Mouse (Mus musculus) midbrain, postnatal 0 days (tissue): ENCODE data around the gene Hnrnpab. TPM values are rescaled to one million over a fixed set of nuclear protein-coding genes. Genes with fewer than 3 reads are reported as not detected.
A peak's percentile ranks its signal among the peaks of the same experiment; 100 is the strongest.

Experiments
- ATAC-seq: fragments of 200-750 bp; cut with Nextera tagmentation; 2 replicates; pipeline ENCODE4 v1.8.0; 2017; ENCODE audit warnings: moderate number of reproducible peaks, mild to moderate bottlenecking, moderate TSS enrichment, moderate library complexity; ENCODE audit not compliant: low FRiP score
- DNase-seq: peaks from one replicate; pipeline ENCODE4 v3.0.0-alpha.2; 2015; ENCODE audit warnings: low spot score
- H3K27ac ChIP-seq: fragments of 300-500 bp; sonication (generic); 2 replicates; pipeline ENCODE4 v1.5.1; 2014; ENCODE audit warnings: low read depth, mild to moderate bottlenecking, low read length, mixed read lengths
- H3K27me3 ChIP-seq: fragments of 300-500 bp; sonication (generic); 2 replicates; pipeline ENCODE4 v1.6.1; 2014; ENCODE audit warnings: low read length, control low read depth, mixed read lengths; ENCODE audit not compliant: insufficient read depth
- H3K36me3 ChIP-seq: fragments of 300-500 bp; sonication (generic); 2 replicates; pipeline ENCODE4 v1.6.1; 2014; ENCODE audit warnings: low read length, control low read depth, mixed read lengths; ENCODE audit not compliant: insufficient read depth
- H3K4me1 ChIP-seq: fragments of 300-500 bp; sonication (generic); 2 replicates; pipeline ENCODE4 v1.6.1; 2014; ENCODE audit warnings: mild to moderate bottlenecking, control low read depth, antibody characterized with exemption, low read length, mixed read lengths; ENCODE audit not compliant: insufficient read depth
- H3K4me2 ChIP-seq: fragments of 300-500 bp; sonication (generic); 2 replicates; pipeline ENCODE4 v1.6.1; 2014; ENCODE audit warnings: low read depth, mild to moderate bottlenecking, low read length, mixed read lengths; ENCODE audit not compliant: poor library complexity, severe bottlenecking
- H3K4me3 ChIP-seq: fragments of 300-500 bp; sonication (generic); 2 replicates; pipeline ENCODE4 v1.5.1; 2014; ENCODE audit warnings: low read depth, mild to moderate bottlenecking, low read length, moderate library complexity
- H3K9ac ChIP-seq: fragments of 300-500 bp; sonication (generic); replicated peaks from 2 replicates; pipeline ENCODE4 v1.6.1; 2014; ENCODE audit warnings: mild to moderate bottlenecking, low read length, moderate library complexity, mixed read lengths; ENCODE audit not compliant: poor library complexity, severe bottlenecking
- H3K9me3 ChIP-seq: fragments of 300-500 bp; sonication (generic); 2 replicates; pipeline ENCODE4 v1.6.1; 2016; ENCODE audit warnings: low read length, control low read depth
- CTCF ChIP-seq: IDR thresholded peaks from 2 replicates; pipeline ENCODE4 v1.5.1; 2016; ENCODE audit warnings: antibody characterized with exemption, mild to moderate bottlenecking
- WGBS: fragments of 180-500 bp; shearing (Covaris S2); extraction: QIAGEN DNeasy Blood & Tissue Kit; methylation state at CpG from one replicate; pipeline ENCODE4 v1.1.7; 2014; 5-methylcytosine and 5-hydroxymethylcytosine counted together
- polyA plus RNA-seq: library from polyadenylated mRNA; unstranded; fragments of >200 nt; fragmentation: Nextera tagmentation; extraction: Ambion mirVana; gene quantifications from 2 replicates; pipeline ENCODE4 v1.2.1, GENCODE M21; 2015
- total RNA-seq: library from RNA; depleted of rRNA; stranded (reverse); fragments of >200 nt; gene quantifications from 2 replicates; pipeline ENCODE4 v1.2.3, GENCODE M21; 2014; rRNA removed

Hnrnpab gene
- total RNA-seq, result 239 and 245 TPM in 2 replicates
- 191 and 220 TPM in 2 replicates for polyA plus RNA-seq

DNA sequence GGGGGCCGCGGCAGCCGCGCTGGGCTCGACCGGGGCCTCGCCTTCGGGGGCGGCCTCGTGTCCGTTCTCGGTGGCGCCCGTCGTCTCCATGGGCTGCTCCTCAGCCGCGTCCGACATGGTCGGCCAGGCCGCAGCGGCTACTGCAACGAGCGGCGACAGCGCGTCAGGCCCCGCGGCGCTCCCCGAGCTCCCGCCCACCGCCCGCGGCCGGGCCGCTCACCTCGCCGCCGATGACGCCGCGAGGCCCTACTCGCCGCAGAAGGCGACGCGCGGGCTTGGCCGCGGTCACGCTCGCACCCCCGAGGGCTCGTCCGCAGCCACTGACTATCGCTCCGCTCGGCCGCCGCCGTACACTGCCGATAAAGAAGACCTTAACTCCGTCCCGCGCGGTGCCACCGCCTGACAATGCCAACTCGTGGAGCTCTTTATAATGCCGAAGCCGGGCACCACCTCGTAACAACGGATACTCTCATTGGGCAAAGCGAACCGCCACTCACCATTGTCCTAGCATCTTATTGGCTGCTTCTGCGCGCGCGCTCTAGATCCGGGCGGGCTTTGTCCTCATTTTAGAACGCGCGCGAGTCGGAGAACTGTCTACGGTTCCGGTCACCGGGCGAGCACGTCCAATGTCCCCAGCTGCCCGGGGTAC is at the start of gene Hnrnpab:
TSS of gene Hnrnpab (minus strand) at position 401 of the 649 bp plus-strand sequence.
- H3K9ac ChIP-seq, result peak within 1 kb of the TSS; percentile 98
- under 1% methylated on average over 56 of the region's 91 CpGs for WGBS
- peak within 1 kb of the TSS; percentile 94 for H3K27ac ChIP-seq
- peak; percentile 99 for DNase-seq
- H3K4me3 ChIP-seq, result peak within 1 kb of the TSS; percentile 96
- peak; percentile 95 for ATAC-seq
- H3K36me3 ChIP-seq, result peaks cover 25% of the 10 kb centered on the region
- H3K9me3 ChIP-seq, result no peaks in the 10 kb centered on the region
- TF ChIP-seq CTCF, result no peak
- H3K4me1 ChIP-seq, result 0 out of 2 replicates have a peak, but pooled peaks cover 4% of the 10 kb centered on the region
- H3K27me3 ChIP-seq, result no peaks in the 10 kb centered on the region
- H3K4me2 ChIP-seq, result peak within 1 kb of the TSS; percentile 77

DNA sequence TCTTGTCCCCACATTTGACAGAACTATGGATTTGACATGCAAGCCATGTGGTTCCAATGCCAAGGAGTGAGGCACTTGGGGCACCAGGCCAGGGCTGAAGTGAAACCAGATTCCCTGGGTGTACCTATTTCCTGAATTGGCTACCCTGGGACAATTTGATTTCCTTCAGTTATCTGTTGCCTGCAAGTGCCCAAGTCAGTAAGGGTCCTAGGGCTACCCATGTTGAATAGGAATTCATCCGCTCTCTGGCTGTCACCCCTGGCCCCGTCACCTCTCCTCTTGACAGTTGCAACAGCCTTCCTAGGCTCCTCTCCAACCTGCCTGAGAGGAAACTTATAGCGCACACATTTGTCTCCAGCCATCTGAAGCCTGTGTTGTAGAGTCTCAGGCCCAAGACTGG is 48.2 kb upstream of the Hnrnpab start:
- 98% methylated on average over 3 of the region's 3 CpGs for WGBS
- H3K27me3 ChIP-seq, result no peaks in the 10 kb centered on the region; the same call in 1 of the 2 replicates
- no peak overlapping the region for H3K4me2 ChIP-seq
- peaks cover 2% of the 10 kb centered on the region; the same call in 1 of the 2 replicates for H3K4me1 ChIP-seq
- H3K27ac ChIP-seq, result no peak overlapping the region
- no peak for ATAC-seq
- H3K36me3 ChIP-seq, result no peaks in the 10 kb centered on the region
- no peak overlapping the region for H3K4me3 ChIP-seq
- DNase-seq, result no peak
- H3K9ac ChIP-seq, result no peak overlapping the region
- TF ChIP-seq CTCF, result no peak
- H3K9me3 ChIP-seq, result no peaks in the 10 kb centered on the region

DNA sequence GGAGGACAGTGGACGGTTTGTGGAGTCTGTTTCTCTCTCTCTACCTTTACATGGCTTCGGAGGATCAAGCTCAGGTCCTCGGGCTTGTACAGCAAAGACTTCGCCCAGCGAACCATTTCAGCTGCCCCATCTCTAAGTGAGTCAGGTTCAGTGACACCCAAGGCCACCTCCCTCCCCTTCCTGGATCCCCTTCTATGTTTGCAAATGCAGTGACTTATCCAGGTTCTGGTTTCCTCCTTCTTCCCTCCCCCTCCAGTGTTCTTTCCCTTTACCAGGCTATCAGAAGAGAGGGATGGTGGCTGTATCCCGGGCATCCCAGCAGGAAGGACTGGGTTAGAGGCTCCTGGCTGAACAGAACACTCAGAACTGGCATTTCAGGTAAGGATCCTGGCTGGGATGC is 47.1 kb upstream of the Hnrnpab start:
- no peak for ATAC-seq
- Histone ChIP-seq H3K27ac (no peak overlapping the region), H3K36me3 (no peaks in the 10 kb centered on the region), H3K27me3 (no peaks in the 10 kb centered on the region; the same call in 1 of the 2 replicates), H3K4me1 (peaks cover 6% of the 10 kb centered on the region; the same call in 1 of the 2 replicates), H3K4me2 (no peak overlapping the region), H3K9ac (no peak overlapping the region), H3K4me3 (no peak overlapping the region), H3K9me3 (no peaks in the 10 kb centered on the region)
- TF ChIP-seq CTCF, result no peak
- WGBS, result 90% methylated on average over 6 of the region's 6 CpGs
- DNase-seq, result no peak

DNA sequence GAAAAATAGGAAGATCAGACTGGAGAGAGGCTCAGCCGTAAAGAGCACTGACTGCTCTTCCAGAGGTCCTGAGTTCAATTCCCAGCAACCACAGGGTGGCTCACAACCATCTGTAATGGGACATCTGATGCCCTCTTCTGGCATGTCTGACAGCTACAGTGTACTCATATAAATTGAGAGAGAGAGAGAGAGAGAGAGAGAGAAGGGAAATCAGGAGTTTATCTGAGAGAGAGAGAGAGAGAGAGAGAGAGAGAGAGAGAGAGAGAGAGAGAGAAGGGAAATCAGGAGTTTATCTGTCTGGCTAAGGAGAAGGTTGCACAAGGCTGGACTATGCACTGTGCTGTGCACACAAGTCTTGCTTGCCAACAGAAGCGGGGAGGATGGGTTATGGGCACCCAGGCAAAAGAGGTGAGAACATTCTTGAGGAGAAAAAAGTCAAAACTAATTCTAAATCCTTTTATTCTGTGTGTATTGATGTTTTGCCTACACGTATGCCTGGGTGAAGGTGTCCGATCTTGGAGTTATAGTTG is 46.3 kb upstream of the Hnrnpab start:
- Histone ChIP-seq H3K27ac (no peak overlapping the region), H3K27me3 (no peaks in the 10 kb centered on the region; the same call in 1 of the 2 replicates), H3K4me2 (no peak overlapping the region), H3K4me3 (no peak overlapping the region), H3K36me3 (no peaks in the 10 kb centered on the region), H3K9ac (no peak overlapping the region), H3K4me1 (peaks cover 6% of the 10 kb centered on the region; the same call in 1 of the 2 replicates), H3K9me3 (no peaks in the 10 kb centered on the region)
- WGBS, result 92% methylated on average over 4 of the region's 4 CpGs
- DNase-seq (no peak), ATAC-seq (no peak)
- TF ChIP-seq CTCF, result peak; percentile 16; the same call in 1 of the 2 replicates

DNA sequence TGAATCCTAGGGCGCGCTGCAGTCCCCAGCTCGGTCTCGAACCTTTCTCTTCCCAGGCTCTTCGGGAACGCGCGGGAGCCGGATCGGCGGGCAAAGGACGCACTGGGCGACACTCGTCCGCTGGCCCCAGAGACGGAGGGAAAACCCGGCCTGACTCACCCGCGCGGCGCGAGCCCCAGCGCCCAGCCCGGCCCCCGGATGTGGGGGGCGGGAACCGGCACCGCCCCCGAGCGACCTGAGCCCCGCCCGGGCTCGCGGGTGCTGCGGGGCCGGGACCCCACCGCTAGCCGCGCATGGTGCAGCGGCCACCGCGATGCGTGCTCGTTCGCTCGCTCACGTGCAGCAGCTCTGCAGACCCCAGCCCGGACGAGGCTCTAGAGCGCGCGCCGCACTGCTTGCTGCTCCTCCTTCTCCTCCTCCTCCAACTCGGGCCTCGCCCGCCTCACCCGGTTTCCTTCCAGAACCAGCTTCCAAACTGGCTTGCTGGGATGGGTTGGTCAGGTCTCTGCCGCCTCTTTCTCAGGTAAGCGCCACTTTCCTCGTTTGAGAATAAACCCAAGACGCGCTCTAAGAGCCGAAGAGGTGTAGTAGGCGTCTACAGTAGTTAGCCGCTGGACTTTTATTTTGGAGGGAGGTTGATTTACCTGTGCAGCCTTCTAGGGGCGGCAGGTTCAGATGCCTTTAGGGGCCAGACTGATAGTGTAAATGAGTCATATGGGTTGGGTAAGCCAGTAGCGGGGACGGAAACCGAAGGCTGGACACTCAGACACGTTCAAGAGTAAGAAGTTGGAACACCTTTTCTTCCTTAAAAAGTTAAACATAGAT is 44.3 kb upstream of the Hnrnpab start, which contains the start of the genes N4bp3 and D930048N14Rik:
TSS of gene N4bp3 (minus strand) at position 152 of the 825 bp plus-strand sequence.
TSS of gene D930048N14Rik (plus strand) at position 264 of the 825 bp plus-strand sequence.
- Histone ChIP-seq H3K4me3 (peak within 1 kb of the TSS; percentile 65), H3K4me2 (peak within 1 kb of the TSS; percentile 69), H3K4me1 (peaks cover 6% of the 10 kb centered on the region; the same call in 1 of the 2 replicates), H3K27me3 (no peaks in the 10 kb centered on the region; the same call in 1 of the 2 replicates), H3K27ac (peak within 1 kb of the TSS; percentile 38), H3K36me3 (no peaks in the 10 kb centered on the region), H3K9me3 (no peaks in the 10 kb centered on the region), H3K9ac (peak within 1 kb of the TSS; percentile 61)
- 2% methylated on average over 62 of the region's 70 CpGs for WGBS
- peak; percentile 76 for ATAC-seq
- TF ChIP-seq CTCF, result no peak
- peak; percentile 70 for DNase-seq
